Mouse (Mus musculus) c-Kit-negative CD71-positive TER-119-positive erythroid progenitor cells, embryonic 14.5 days (primary cell): ENCODE results near the gene Nprl3.
"Not testable (repeated sequence)": the region's sequence is repeated elsewhere in the genome, so short reads cannot be mapped to it uniquely, and the experiment has no call there.

Source experiments
- DNase-seq: peaks from one replicate; pipeline ENCODE4 v3.0.0-alpha.2; 2013; ENCODE audit warnings: low read depth, low spot score

The Nprl3 gene

GRCm38 (mm10) chr11:32267188-32267884, at the start of gene Nprl3:
Gene Nprl3 (minus strand): TSS chr11:32267707.
- DNase-seq, result peak; percentile 86

GRCm38 (mm10) chr11:32316009-32316408, 48.5 kb upstream of the Nprl3 start:
- DNase-seq, result no peak

GRCm38 (mm10) chr11:32309928-32310327, 42.4 kb upstream of the Nprl3 start:
- DNase-seq, result no peak

- DNase-seq, result no peak
Measured at GRCm38 (mm10) chr11:32309446-32309845, 41.9 kb upstream of the Nprl3 start.

- DNase-seq, result no peak
Measured at GRCm38 (mm10) chr11:32307006-32307405, 39.5 kb upstream of the Nprl3 start.

GRCm38 (mm10) chr11:32303455-32303854, 35.9 kb upstream of the Nprl3 start:
- no peak for DNase-seq

GRCm38 (mm10) chr11:32302824-32303419, 35.4 kb upstream of the Nprl3 start:
- DNase-seq, result no peak

- no peak for DNase-seq
Measured at GRCm38 (mm10) chr11:32301506-32301905, 34.0 kb upstream of the Nprl3 start.

- DNase-seq, result no peak
Measured at GRCm38 (mm10) chr11:32300279-32301267, 33.1 kb upstream of the Nprl3 start.

GRCm38 (mm10) chr11:32299865-32300264, 32.4 kb upstream of the Nprl3 start, which contains the start of gene Hbq1a:
Gene Hbq1a (plus strand): TSS chr11:32300069.
- not testable (repeated sequence) for DNase-seq

GRCm38 (mm10) chr11:32298532-32298918, 31.0 kb upstream of the Nprl3 start:
- no peak for DNase-seq

GRCm38 (mm10) chr11:32297866-32298531, 30.5 kb upstream of the Nprl3 start:
- peak; percentile 76 for DNase-seq

GRCm38 (mm10) chr11:32297417-32297816, 29.9 kb upstream of the Nprl3 start:
- peak; percentile 73 for DNase-seq

GRCm38 (mm10) chr11:32296203-32296602, 28.7 kb upstream of the Nprl3 start, which contains the start of gene Hba-a2:
Gene Hba-a2 (plus strand): TSS chr11:32296489.
- DNase-seq, result not testable (repeated sequence)

GRCm38 (mm10) chr11:32293479-32293878, 26.0 kb upstream of the Nprl3 start:
- peak; percentile 71 for DNase-seq

GRCm38 (mm10) chr11:32292819-32293218, 25.3 kb upstream of the Nprl3 start:
- DNase-seq, result not testable (repeated sequence)

GRCm38 (mm10) chr11:32287493-32287825, 20.0 kb upstream of the Nprl3 start:
- DNase-seq, result peak; percentile 63

- DNase-seq, result peak; percentile 79
Measured at GRCm38 (mm10) chr11:32286695-32287492, 19.4 kb upstream of the Nprl3 start, which contains the start of gene Hbq1b. Gene Hbq1b (plus strand): TSS chr11:32286965.

- not testable (repeated sequence) for DNase-seq
Measured at GRCm38 (mm10) chr11:32285887-32286286, 18.4 kb upstream of the Nprl3 start.

GRCm38 (mm10) chr11:32285031-32285775, 17.7 kb upstream of the Nprl3 start:
- peak; percentile 89 for DNase-seq
